Mouse (Mus musculus) kidney, embryonic 15.5 days (tissue): ENCODE data around the gene Dync1i2. TPM values are rescaled to one million over a fixed set of nuclear protein-coding genes. Genes with fewer than 3 reads are reported as not detected.

Experiments used
- ATAC-seq: fragments of 200-750 bp; cut with Nextera tagmentation; replicated peaks from 2 replicates; pipeline ENCODE4 v1.8.0; 2017; ENCODE audit warnings: moderate TSS enrichment; ENCODE audit not compliant: low FRiP score
- H3K27ac ChIP-seq: fragments of 300-500 bp; sonication (generic); 2 replicates; pipeline ENCODE4 v1.5.1; 2015; ENCODE audit warnings: mild to moderate bottlenecking, inconsistent platforms
- H3K27me3 ChIP-seq: fragments of 300-500 bp; sonication (generic); 2 replicates; pipeline ENCODE4 v1.6.1; 2015; ENCODE audit warnings: inconsistent platforms
- H3K36me3 ChIP-seq: fragments of 300-500 bp; sonication (generic); 2 replicates; pipeline ENCODE4 v1.6.1; 2015; ENCODE audit warnings: inconsistent platforms
- H3K4me1 ChIP-seq: fragments of 300-500 bp; sonication (generic); 2 replicates; pipeline ENCODE4 v1.6.1; 2015; ENCODE audit warnings: inconsistent platforms
- H3K4me2 ChIP-seq: fragments of 300-500 bp; sonication (generic); 2 replicates; pipeline ENCODE4 v1.6.1; 2015; ENCODE audit warnings: moderate library complexity, mild to moderate bottlenecking, inconsistent platforms
- H3K4me3 ChIP-seq: fragments of 300-500 bp; sonication (generic); replicated peaks from 2 replicates; pipeline ENCODE4 v1.5.1; 2015; ENCODE audit warnings: mild to moderate bottlenecking, inconsistent platforms
- H3K9ac ChIP-seq: fragments of 300-500 bp; sonication (generic); 2 replicates; pipeline ENCODE4 v1.6.1; 2015; ENCODE audit warnings: mild to moderate bottlenecking, inconsistent platforms
- H3K9me3 ChIP-seq: fragments of 300-500 bp; sonication (generic); replicated peaks from 2 replicates; pipeline ENCODE4 v1.6.1; 2016; ENCODE audit warnings: inconsistent platforms
- WGBS: fragments of 180-500 bp; shearing (Covaris S2); methylation state at CpG from one replicate; pipeline ENCODE4 v1.1.7; 2015; ENCODE audit warnings: mixed read lengths; 5-methylcytosine and 5-hydroxymethylcytosine counted together
- polyA plus RNA-seq: library from polyadenylated mRNA; unstranded; fragments of >200 nt; fragmentation: Nextera tagmentation; extraction: Ambion mirVana; gene quantifications from 2 replicates; pipeline ENCODE4 v1.2.1, GENCODE M21; 2015

Gene Dync1i2
- polyA plus RNA-seq, 1 experiment from 2014 or later, result 83.2 TPM

- 75% methylated on average over 3 of the region's 3 CpGs for WGBS
- H3K27ac ChIP-seq, result no peak overlapping the region
- no peaks in the 10 kb centered on the region for H3K27me3 ChIP-seq
- H3K4me3 ChIP-seq, result no peak overlapping the region
- no peak for ATAC-seq
- H3K4me1 ChIP-seq, result peaks cover 21% of the 10 kb centered on the region
- no peak overlapping the region for H3K9ac ChIP-seq
- H3K4me2 ChIP-seq, result no peak overlapping the region
- H3K36me3 ChIP-seq, result peaks cover 10% of the 10 kb centered on the region
- no peaks in the 10 kb centered on the region for H3K9me3 ChIP-seq
These were observed 90.7 kb downstream of the Dync1i2 start for GRCm38 (mm10) chr2:71302156-71302663.

GRCm38 (mm10) chr2:71303221-71303620 lies 91.7 kb downstream of the Dync1i2 start:
- peaks cover 19% of the 10 kb centered on the region for H3K4me1 ChIP-seq
- H3K4me2 ChIP-seq, result no peak overlapping the region
- peak overlapping the region; percentile 51; the same call in 1 of the 2 replicates for H3K27ac ChIP-seq
- H3K9ac ChIP-seq, result no peak overlapping the region
- no peaks in the 10 kb centered on the region for H3K27me3 ChIP-seq
- peak; percentile 60; the same call in 1 of the 2 replicates for ATAC-seq
- H3K4me3 ChIP-seq, result no peak overlapping the region
- peaks cover 12% of the 10 kb centered on the region for H3K36me3 ChIP-seq
- H3K9me3 ChIP-seq, result no peaks in the 10 kb centered on the region

DNA sequence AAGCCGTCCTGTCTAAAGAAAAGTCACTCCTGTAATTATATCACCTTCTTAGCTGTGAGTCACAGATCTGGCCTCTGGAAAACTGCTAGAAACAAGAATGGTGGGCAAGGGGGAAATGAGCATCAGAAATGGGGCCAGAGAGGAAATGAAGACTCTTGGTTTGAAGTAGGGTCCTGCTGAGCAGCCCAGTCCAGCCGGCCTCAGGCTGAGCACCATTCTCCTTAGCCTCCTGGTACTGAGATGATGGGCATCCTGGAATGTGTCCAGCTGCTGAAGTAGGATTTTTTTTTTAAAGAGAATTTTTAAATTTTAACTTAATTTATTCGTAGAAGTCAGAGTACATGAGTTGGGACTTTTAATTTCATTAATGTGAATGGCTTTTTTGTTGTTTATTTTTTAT lies 93.3 kb downstream of the Dync1i2 start:
- Histone ChIP-seq H3K9me3 (no peaks in the 10 kb centered on the region), H3K9ac (no peak overlapping the region), H3K4me2 (no peak overlapping the region), H3K36me3 (peaks cover 16% of the 10 kb centered on the region), H3K27me3 (no peaks in the 10 kb centered on the region), H3K27ac (no peak overlapping the region), H3K4me1 (peaks cover 16% of the 10 kb centered on the region), H3K4me3 (no peak overlapping the region)
- 44% methylated on average over 3 of the region's 3 CpGs for WGBS
- ATAC-seq, result no peak; the same call in 1 of the 2 replicates

- Histone ChIP-seq H3K4me1 (peaks cover 16% of the 10 kb centered on the region), H3K9ac (no peak overlapping the region), H3K4me3 (no peak overlapping the region), H3K9me3 (no peaks in the 10 kb centered on the region), H3K27me3 (no peaks in the 10 kb centered on the region), H3K36me3 (peaks cover 30% of the 10 kb centered on the region), H3K27ac (no peak overlapping the region), H3K4me2 (no peak overlapping the region)
- ATAC-seq, result no peak
These were observed 94.9 kb downstream of the Dync1i2 start for GRCm38 (mm10) chr2:71306357-71306756.

- no peak overlapping the region for H3K4me2 ChIP-seq
- H3K27me3 ChIP-seq, result no peaks in the 10 kb centered on the region
- peaks cover 50% of the 10 kb centered on the region for H3K36me3 ChIP-seq
- 69% methylated on average over 2 of the region's 2 CpGs for WGBS
- ATAC-seq, result no peak
- H3K4me3 ChIP-seq, result no peak overlapping the region
- H3K9me3 ChIP-seq, result no peaks in the 10 kb centered on the region
- H3K9ac ChIP-seq, result no peak overlapping the region
- peaks cover 9% of the 10 kb centered on the region for H3K4me1 ChIP-seq
- H3K27ac ChIP-seq, result no peak overlapping the region
These were observed 98.2 kb downstream of the Dync1i2 start for GRCm38 (mm10) chr2:71309726-71310125.

GRCm38 (mm10) chr2:71312067-71312466 lies 100.6 kb downstream of the Dync1i2 start:
- Histone ChIP-seq H3K4me3 (no peak overlapping the region), H3K4me1 (0 out of 2 replicates have a peak, but pooled peaks cover 5% of the 10 kb centered on the region), H3K4me2 (no peak overlapping the region), H3K9me3 (no peaks in the 10 kb centered on the region), H3K27ac (no peak overlapping the region), H3K27me3 (no peaks in the 10 kb centered on the region), H3K9ac (no peak overlapping the region), H3K36me3 (peaks cover 44% of the 10 kb centered on the region)
- WGBS, result 81% methylated on average over 10 of the region's 10 CpGs
- no peak for ATAC-seq

Other genes starting within 250 kb of the Dync1i2 start
- gene Dcaf17, start 156.4 kb upstream of the Dync1i2 start, polyA plus RNA-seq, result 33.2 and 35.8 TPM in 2 replicates
- gene Mettl8, start 156.1 kb upstream of the Dync1i2 start, polyA plus RNA-seq, result 17.5 and 19.5 TPM in 2 replicates
- gene Cybrd1, start 93.8 kb upstream of the Dync1i2 start, polyA plus RNA-seq, result 1.5 and 1.8 TPM in 2 replicates
- 37.8 and 41.7 TPM in 2 replicates for gene Slc25a12, start 156.0 kb downstream of the Dync1i2 start, polyA plus RNA-seq
- gene Hat1, start 177.3 kb downstream of the Dync1i2 start, polyA plus RNA-seq, result 138 and 149 TPM in 2 replicates
- 39.5 and 42.1 TPM in 2 replicates for gene Metap1d, start 241.6 kb downstream of the Dync1i2 start, polyA plus RNA-seq